Mouse (Mus musculus) heart, adult 2 months (tissue): ENCODE data around the gene Carm1.

Experiments
- EP300 ChIP-seq: fragments of 200-500 bp; IDR thresholded peaks from 2 replicates; pipeline ENCODE4 v1.6.1; 2011; ENCODE audit warnings: low read depth, low read length, control low read depth; ENCODE audit not compliant: insufficient read depth
- POLR2A ChIP-seq: fragments of 200-500 bp; IDR thresholded peaks from 2 replicates; pipeline ENCODE4 v1.6.1; 2011; ENCODE audit warnings: mild to moderate bottlenecking, low read depth, low read length, control low read depth; ENCODE audit not compliant: insufficient read depth

DNA sequence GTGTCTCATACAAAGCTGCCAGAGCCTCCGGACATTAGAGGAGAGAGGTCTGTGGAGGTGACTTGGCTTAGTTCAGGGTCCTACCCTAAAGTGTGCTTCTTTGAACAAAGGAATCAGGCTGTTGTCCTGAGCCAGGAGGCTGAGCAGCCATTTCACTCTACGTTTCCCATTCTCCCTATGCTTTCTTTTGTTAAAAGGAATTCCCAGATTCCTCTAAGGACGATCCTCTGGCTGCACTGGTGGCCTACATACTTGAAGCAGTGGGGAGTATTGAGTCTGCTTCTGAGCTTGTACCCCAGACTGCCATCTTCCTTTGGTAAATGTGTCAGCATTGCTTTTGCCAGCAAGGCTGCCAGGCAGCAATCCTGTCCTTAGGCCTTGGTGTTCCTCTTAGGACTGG lies 86.4 kb downstream of the Carm1 start:
- TF ChIP-seq EP300 (no peak), POLR2A (no peak)
